Comparison of ENCODE assay signal across 22 mouse cellular contexts in genomic region chr9:42713912-42714311, GRCm38 (mm10).
DNase-seq lines count a peak whose midpoint lies in the region; ATAC-seq lines count a peak whose summit lies in the region.
"Had no signal": no experiment of that assay in that cellular context is flagged by ENCODE, and none has a peak within 500 bp of the region (broad histone marks: within the 10 kb centered on the region; RNA-seq: fewer than 3 reads in every experiment).

No protein-coding gene starts in this region.

- no peaks in the 10 kb centered on the region for H3K27me3 ChIP-seq in intestine, embryonic 15.5 days (replicated peaks)
- H3K27me3 ChIP-seq in intestine, embryonic 16.5 days (replicated peaks; ENCODE audit: control insufficient read depth, insufficient read depth, low read length), result no peaks in the 10 kb centered on the region
- no peaks in the 10 kb centered on the region for H3K27me3 ChIP-seq in liver, embryonic 13.5 days
- H3K27me3 ChIP-seq in liver, embryonic 11.5 days (replicated peaks; ENCODE audit: control insufficient read depth, insufficient read depth, low read length), result no peaks in the 10 kb centered on the region
- no peaks in the 10 kb centered on the region for H3K27me3 ChIP-seq in liver, embryonic 16.5 days (ENCODE audit: control insufficient read depth, insufficient read depth, low read depth, low read length)
- H3K27me3 ChIP-seq: embryonic facial prominence, embryonic 12.5 days; forebrain, embryonic 13.5 days; forebrain, embryonic 15.5 days had no signal

- peak; percentile 62 for ATAC-seq in intestine, embryonic 15.5 days
- no peak; the same call in 1 of the 2 replicates for ATAC-seq in intestine, embryonic 16.5 days
- peak; percentile 57 for ATAC-seq in liver, embryonic 13.5 days (ENCODE audit: low read depth)
- ATAC-seq in liver, embryonic 11.5 days (replicated peaks; ENCODE audit: low FRiP score), result no peak
- ATAC-seq in liver, embryonic 16.5 days (ENCODE audit: low read depth), result peak; percentile 59; the same call in 1 of the 2 replicates
- ATAC-seq: activated CD4-positive, CD25-positive, alpha-beta regulatory T cell, adult 4 months; CD4-positive, CD25-positive, alpha-beta regulatory T cell, adult 4 months; forebrain, embryonic 13.5 days; forebrain, embryonic 15.5 days; Patski had no signal

- H3K36me3 ChIP-seq in intestine, embryonic 15.5 days, result no peaks in the 10 kb centered on the region
- H3K36me3 ChIP-seq in intestine, embryonic 16.5 days (ENCODE audit: control insufficient read depth, insufficient read depth, low read length), result no peaks in the 10 kb centered on the region
- no peaks in the 10 kb centered on the region for H3K36me3 ChIP-seq in liver, embryonic 13.5 days
- no peaks in the 10 kb centered on the region for H3K36me3 ChIP-seq in liver, embryonic 11.5 days (ENCODE audit: control insufficient read depth, insufficient read depth, low read length)
- H3K36me3 ChIP-seq in liver, embryonic 16.5 days (ENCODE audit: control insufficient read depth, insufficient read depth), result no peaks in the 10 kb centered on the region
- H3K36me3 ChIP-seq: embryonic facial prominence, embryonic 10.5 days; embryonic facial prominence, embryonic 12.5 days; forebrain, embryonic 15.5 days; G1E had no signal

- H3K4me1 ChIP-seq in intestine, embryonic 15.5 days (replicated peaks), result 0 out of 2 replicates have a peak, but pooled peaks cover 7% of the 10 kb centered on the region
- H3K4me1 ChIP-seq in intestine, embryonic 16.5 days (ENCODE audit: control insufficient read depth, insufficient read depth, low read length), result peaks cover 5% of the 10 kb centered on the region; the same call in 1 of the 2 replicates
- peaks cover 4% of the 10 kb centered on the region; the same call in 1 of the 2 replicates for H3K4me1 ChIP-seq in liver, embryonic 13.5 days (replicated peaks)
- peaks cover 2% of the 10 kb centered on the region for H3K4me1 ChIP-seq in liver, embryonic 11.5 days (replicated peaks; ENCODE audit: control insufficient read depth, insufficient read depth, low read length)
- no peaks in the 10 kb centered on the region for H3K4me1 ChIP-seq in liver, embryonic 16.5 days (ENCODE audit: control insufficient read depth, low read depth, low read length)
- H3K4me1 ChIP-seq: forebrain, embryonic 13.5 days had no signal

- WGBS in intestine, embryonic 15.5 days, result 56% methylated on average over 8 of the region's 8 CpGs
- 59% methylated on average over 8 of the region's 8 CpGs for WGBS in intestine, embryonic 16.5 days
- 57% methylated on average over 8 of the region's 8 CpGs for WGBS in liver, embryonic 13.5 days (ENCODE audit: insufficient replicate concordance)
- WGBS in liver, embryonic 11.5 days, result 62% methylated on average over 8 of the region's 8 CpGs
- 59% methylated on average over 8 of the region's 8 CpGs for WGBS in liver, embryonic 16.5 days (ENCODE audit: insufficient replicate concordance)

- no peak for DNase-seq in liver, embryonic 13.5 days
- no peak for DNase-seq in liver, embryonic 11.5 days (ENCODE audit: low spot score)
- DNase-seq: adrenal gland, adult 8-10 months; adrenal gland, postnatal 14 days; adrenal gland, postnatal 36 days; B cell, adult 2 months; cerebellum, adult 11-12 months; cerebellum, adult 2 months; cerebellum, adult 9-10 months; cerebellum, postnatal 10 days; cerebellum, postnatal 25 days had no signal

- H3K4me3 ChIP-seq in intestine, embryonic 15.5 days (replicated peaks), result no peak overlapping the region
- no peak overlapping the region for H3K4me3 ChIP-seq in intestine, embryonic 16.5 days (ENCODE audit: low read length)
- no peak overlapping the region for H3K4me3 ChIP-seq in liver, embryonic 13.5 days (replicated peaks)
- H3K4me3 ChIP-seq in liver, embryonic 11.5 days (ENCODE audit: low read depth, low read length), result no peak overlapping the region
- no peak overlapping the region for H3K4me3 ChIP-seq in liver, embryonic 16.5 days (ENCODE audit: low read depth, low read length)
- H3K4me3 ChIP-seq: embryonic facial prominence, embryonic 10.5 days; embryonic facial prominence, embryonic 12.5 days; forebrain, embryonic 13.5 days; forebrain, embryonic 15.5 days had no signal

- H3K4me2 ChIP-seq in intestine, embryonic 15.5 days (replicated peaks), result no peak overlapping the region
- H3K4me2 ChIP-seq in intestine, embryonic 16.5 days (ENCODE audit: low read depth, low read length), result no peak overlapping the region
- H3K4me2 ChIP-seq in liver, embryonic 13.5 days, result no peak overlapping the region
- no peak overlapping the region for H3K4me2 ChIP-seq in liver, embryonic 11.5 days
- no peak overlapping the region for H3K4me2 ChIP-seq in liver, embryonic 16.5 days (ENCODE audit: low read depth, low read length)
- H3K4me2 ChIP-seq: embryonic facial prominence, embryonic 12.5 days; forebrain, embryonic 13.5 days; forebrain, embryonic 15.5 days had no signal

- H3K27ac ChIP-seq in intestine, embryonic 15.5 days, result no peak overlapping the region
- no peak overlapping the region for H3K27ac ChIP-seq in intestine, embryonic 16.5 days (ENCODE audit: low read length)
- no peak overlapping the region for H3K27ac ChIP-seq in liver, embryonic 13.5 days
- H3K27ac ChIP-seq in liver, embryonic 11.5 days (ENCODE audit: low read depth, low read length), result no peak overlapping the region
- no peak overlapping the region for H3K27ac ChIP-seq in liver, embryonic 16.5 days (ENCODE audit: low read length)
- H3K27ac ChIP-seq: embryonic facial prominence, embryonic 10.5 days; embryonic facial prominence, embryonic 12.5 days; forebrain, embryonic 13.5 days; forebrain, embryonic 15.5 days had no signal

- no peak overlapping the region for H3K9ac ChIP-seq in intestine, embryonic 15.5 days
- H3K9ac ChIP-seq in intestine, embryonic 16.5 days (ENCODE audit: low read depth, low read length), result no peak overlapping the region
- H3K9ac ChIP-seq in liver, embryonic 13.5 days, result no peak overlapping the region
- no peak overlapping the region for H3K9ac ChIP-seq in liver, embryonic 11.5 days (ENCODE audit: low read depth, low read length)
- H3K9ac ChIP-seq in liver, embryonic 16.5 days (ENCODE audit: low read depth, low read length), result no peak overlapping the region
- H3K9ac ChIP-seq: embryonic facial prominence, embryonic 12.5 days; forebrain, embryonic 13.5 days; forebrain, embryonic 15.5 days had no signal

- H3K9me3 ChIP-seq in intestine, embryonic 15.5 days, result no peaks in the 10 kb centered on the region
- H3K9me3 ChIP-seq in intestine, embryonic 16.5 days (ENCODE audit: control insufficient read depth, low read length), result no peaks in the 10 kb centered on the region
- no peaks in the 10 kb centered on the region for H3K9me3 ChIP-seq in liver, embryonic 13.5 days (replicated peaks)
- no peaks in the 10 kb centered on the region for H3K9me3 ChIP-seq in liver, embryonic 11.5 days (ENCODE audit: control insufficient read depth, low read length)
- H3K9me3 ChIP-seq in liver, embryonic 16.5 days (replicated peaks; ENCODE audit: control insufficient read depth, low read length), result no peaks in the 10 kb centered on the region
- H3K9me3 ChIP-seq: embryonic facial prominence, embryonic 10.5 days; embryonic facial prominence, embryonic 12.5 days; forebrain, embryonic 13.5 days; forebrain, embryonic 15.5 days had no signal

Comparison
In these comparisons a context has a peak if more than half of its experiments do, and no peak if none do; other contexts are left out.
1. ATAC-seq: peak in intestine, embryonic 15.5 days (single experiment), liver, embryonic 13.5 days (single experiment) and liver, embryonic 16.5 days (single experiment); none in intestine, embryonic 16.5 days (single experiment) and liver, embryonic 11.5 days (single experiment).